Mouse (Mus musculus) megakaryocyte, embryonic 14.5 days (primary cell): Measurements from ENCODE around the gene Tomm34.

ENCODE experiments used
- FLI1 ChIP-seq: IDR thresholded peaks from 2 replicates; pipeline ENCODE4 v1.6.1; 2012; ENCODE audit warnings: low read length, inconsistent platforms, mixed read lengths
- GATA1 ChIP-seq: IDR thresholded peaks from 3 replicates; pipeline ENCODE4 v1.6.1; 2012; ENCODE audit warnings: mixed read lengths, low read length, inconsistent platforms, borderline replicate concordance

DNA sequence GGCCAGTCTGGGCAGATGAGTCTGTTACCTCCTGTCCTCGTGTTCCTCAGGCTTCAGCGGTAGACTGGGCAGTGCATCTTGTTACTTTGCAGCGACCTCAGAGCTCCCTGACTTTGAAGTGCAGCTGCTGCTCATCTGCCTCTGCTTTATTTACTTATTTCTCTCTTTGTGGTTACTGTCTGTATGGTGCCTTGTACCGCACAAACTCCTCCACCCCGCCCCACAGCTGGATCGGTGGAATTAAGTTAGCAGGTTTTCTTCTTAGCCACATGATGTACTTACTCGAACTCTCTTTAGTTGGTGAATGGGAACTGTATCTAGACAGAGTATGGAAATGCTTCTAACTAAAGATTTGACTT lies 13.4 kb upstream of the Tomm34 start:
- TF ChIP-seq GATA1 (no peak), FLI1 (no peak)
